ENCODE assay signal across 8 mouse cellular contexts in the genomic region with DNA sequence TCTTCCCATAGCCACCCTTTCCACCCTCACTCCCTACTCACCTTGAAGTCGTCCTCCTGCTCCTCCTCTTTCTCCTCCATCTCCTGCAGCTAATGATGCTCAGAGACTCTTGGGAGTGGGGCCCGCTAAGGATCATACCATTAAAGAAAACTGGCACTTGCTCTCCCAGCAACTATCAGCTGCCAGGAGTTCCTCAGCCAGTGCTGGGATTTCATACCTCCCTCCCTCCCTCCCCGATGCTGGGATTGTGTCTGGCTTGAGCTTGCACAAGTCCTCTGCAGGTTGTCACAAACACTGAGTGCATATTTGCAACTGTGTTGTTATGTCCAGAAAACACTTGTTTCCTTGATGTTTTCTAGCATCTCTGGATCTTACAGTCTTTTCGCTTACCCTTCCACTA. TPM values are rescaled to one million over a fixed set of nuclear protein-coding genes. Genes with fewer than 3 reads are reported as not detected.
DNase-seq lines count a peak whose midpoint lies in the region; ATAC-seq lines count a peak whose summit lies in the region.

A gene (minus strand): TSS at position 101 of the 400 bp plus-strand sequence.

- H3K4me1 ChIP-seq in lung, embryonic 15.5 days, result peaks cover 25% of the 10 kb centered on the region
- H3K4me1 ChIP-seq in forebrain, embryonic 13.5 days, result peaks cover 37% of the 10 kb centered on the region
- H3K4me1 ChIP-seq in stomach, embryonic 14.5 days (ENCODE audit: control insufficient read depth, insufficient read depth, low read length), result peaks cover 7% of the 10 kb centered on the region; the same call in 1 of the 2 replicates

- ATAC-seq in lung, embryonic 15.5 days (ENCODE audit: borderline replicate concordance, extremely low read depth, low FRiP score, low TSS enrichment), result no peak
- ATAC-seq in forebrain, embryonic 13.5 days, result no peak
- ATAC-seq in stomach, embryonic 14.5 days (ENCODE audit: insufficient number of reproducible peaks, insufficient read depth, low FRiP score, low read depth), result no peak

- DNase-seq in lung, postnatal 4 days, result no peak
- no peak for DNase-seq in layer of hippocampus, postnatal 14 days (ENCODE audit: low spot score in 2 of 2)
- DNase-seq in testis, postnatal 10 days (ENCODE audit: low spot score), result no peak
- no peak for DNase-seq in kidney, postnatal 10 days
- DNase-seq in embryo, embryonic 11 days, result no peak

- H3K4me2 ChIP-seq in lung, embryonic 15.5 days, result peak within 1 kb of the TSS; percentile 83
- peak within 1 kb of the TSS; percentile 75 for H3K4me2 ChIP-seq in forebrain, embryonic 13.5 days
- peak within 1 kb of the TSS; percentile 62 for H3K4me2 ChIP-seq in stomach, embryonic 14.5 days (replicated peaks; ENCODE audit: low read depth, low read length)

- 65% methylated on average over 4 of the region's 4 CpGs for WGBS in lung, embryonic 15.5 days
- WGBS in forebrain, embryonic 13.5 days, result 70% methylated on average over 4 of the region's 4 CpGs
- 76% methylated on average over 4 of the region's 4 CpGs for WGBS in stomach, embryonic 14.5 days

- peak within 1 kb of the TSS; percentile 83 for H3K4me3 ChIP-seq in lung, embryonic 15.5 days
- peak within 1 kb of the TSS; percentile 90 for H3K4me3 ChIP-seq in forebrain, embryonic 13.5 days
- peak within 1 kb of the TSS; percentile 85 for H3K4me3 ChIP-seq in stomach, embryonic 14.5 days (ENCODE audit: low read depth, low read length)

- no peaks in the 10 kb centered on the region for H3K27me3 ChIP-seq in lung, embryonic 15.5 days
- H3K27me3 ChIP-seq in forebrain, embryonic 13.5 days, result no peaks in the 10 kb centered on the region
- no peaks in the 10 kb centered on the region for H3K27me3 ChIP-seq in stomach, embryonic 14.5 days (ENCODE audit: control insufficient read depth, insufficient read depth, low read length)

- H3K36me3 ChIP-seq in lung, embryonic 15.5 days, result no peaks in the 10 kb centered on the region
- no peaks in the 10 kb centered on the region for H3K36me3 ChIP-seq in forebrain, embryonic 13.5 days (ENCODE audit: poor library complexity, severe bottlenecking)
- H3K36me3 ChIP-seq in stomach, embryonic 14.5 days (ENCODE audit: control insufficient read depth, insufficient read depth, low read length), result no peaks in the 10 kb centered on the region

- no peak within 1 kb of the TSS for H3K27ac ChIP-seq in lung, embryonic 15.5 days
- H3K27ac ChIP-seq in forebrain, embryonic 13.5 days, result no peak within 1 kb of the TSS
- H3K27ac ChIP-seq in stomach, embryonic 14.5 days (ENCODE audit: low read length), result no peak within 1 kb of the TSS

- no peak within 1 kb of the TSS for H3K9ac ChIP-seq in lung, embryonic 15.5 days
- peak within 1 kb of the TSS; percentile 92; the same call in 1 of the 2 replicates for H3K9ac ChIP-seq in forebrain, embryonic 13.5 days
- no peak within 1 kb of the TSS for H3K9ac ChIP-seq in stomach, embryonic 14.5 days (replicated peaks; ENCODE audit: low read depth, low read length)

- no peaks in the 10 kb centered on the region for H3K9me3 ChIP-seq in lung, embryonic 15.5 days
- no peaks in the 10 kb centered on the region for H3K9me3 ChIP-seq in forebrain, embryonic 13.5 days (replicated peaks)
- H3K9me3 ChIP-seq in stomach, embryonic 14.5 days (ENCODE audit: control insufficient read depth, low read depth, low read length), result no peaks in the 10 kb centered on the region

RNA-seq across cellular contexts. Expression of the gene that starts here (rescaled TPM):
- polyA plus RNA-seq in lung, embryonic 15.5 days (2015; fragmentation: Nextera tagmentation; extraction: Ambion mirVana), result 23.4 and 27.6 TPM in 2 replicates
- polyA plus RNA-seq in forebrain, embryonic 13.5 days (2015; fragmentation: Nextera tagmentation; extraction: Ambion mirVana), result 9.1 and 9.4 TPM in 2 replicates
- total RNA-seq in layer of hippocampus, postnatal 14 days (2021), result 10 to 100 TPM; 12.5 to 16.6 TPM
- polyA plus RNA-seq in stomach, embryonic 14.5 days (2014; fragmentation: Nextera tagmentation; extraction: Ambion mirVana), result 33.1 and 36.7 TPM in 2 replicates
